Mouse (Mus musculus) limb, embryonic 10.5 days (tissue): ENCODE results near the gene Mylpf. TPM values are rescaled to one million over a fixed set of nuclear protein-coding genes. Genes with fewer than 3 reads are reported as not detected.
"Not testable (repeated sequence)": the region's sequence is repeated elsewhere in the genome, so short reads cannot be mapped to it uniquely, and the experiment has no call there.

Experiments used
- DNase-seq: peaks from one replicate; pipeline ENCODE4 v3.0.0-alpha.2; 2017; ENCODE audit warnings: low spot score
- H3K27ac ChIP-seq: fragments of 300-500 bp; sonication (generic); 2 replicates; pipeline ENCODE4 v1.5.1; 2016; ENCODE audit warnings: mild to moderate bottlenecking
- H3K27me3 ChIP-seq: fragments of 300-500 bp; sonication (generic); 2 replicates; pipeline ENCODE4 v1.6.1; 2016; ENCODE audit warnings: low read depth, mild to moderate bottlenecking; ENCODE audit not compliant: poor library complexity, severe bottlenecking
- H3K36me3 ChIP-seq: fragments of 300-500 bp; sonication (generic); 2 replicates; pipeline ENCODE4 v1.6.1; 2016; ENCODE audit warnings: mild to moderate bottlenecking, moderate library complexity
- H3K4me1 ChIP-seq: fragments of 300-500 bp; sonication (generic); 2 replicates; pipeline ENCODE4 v1.6.1; 2016
- H3K4me3 ChIP-seq: fragments of 300-500 bp; sonication (generic); 2 replicates; pipeline ENCODE4 v1.5.1; 2016; ENCODE audit warnings: mild to moderate bottlenecking, moderate library complexity
- H3K9me3 ChIP-seq: fragments of 300-500 bp; sonication (generic); replicated peaks from 2 replicates; pipeline ENCODE4 v1.6.1; 2016; ENCODE audit warnings: mild to moderate bottlenecking
- WGBS: fragments of 180-500 bp; shearing (Covaris S2); methylation state at CpG from one replicate; pipeline ENCODE4 v1.1.7; 2016; 5-methylcytosine and 5-hydroxymethylcytosine counted together
- polyA plus RNA-seq: library from polyadenylated mRNA; unstranded; fragments of >200 nt; fragmentation: Nextera tagmentation; extraction: Ambion mirVana; gene quantifications from 2 replicates; pipeline ENCODE4 v1.2.1, GENCODE M21; 2016

Mylpf gene
- polyA plus RNA-seq = 8.8 and 13.1 TPM in 2 replicates

DNA sequence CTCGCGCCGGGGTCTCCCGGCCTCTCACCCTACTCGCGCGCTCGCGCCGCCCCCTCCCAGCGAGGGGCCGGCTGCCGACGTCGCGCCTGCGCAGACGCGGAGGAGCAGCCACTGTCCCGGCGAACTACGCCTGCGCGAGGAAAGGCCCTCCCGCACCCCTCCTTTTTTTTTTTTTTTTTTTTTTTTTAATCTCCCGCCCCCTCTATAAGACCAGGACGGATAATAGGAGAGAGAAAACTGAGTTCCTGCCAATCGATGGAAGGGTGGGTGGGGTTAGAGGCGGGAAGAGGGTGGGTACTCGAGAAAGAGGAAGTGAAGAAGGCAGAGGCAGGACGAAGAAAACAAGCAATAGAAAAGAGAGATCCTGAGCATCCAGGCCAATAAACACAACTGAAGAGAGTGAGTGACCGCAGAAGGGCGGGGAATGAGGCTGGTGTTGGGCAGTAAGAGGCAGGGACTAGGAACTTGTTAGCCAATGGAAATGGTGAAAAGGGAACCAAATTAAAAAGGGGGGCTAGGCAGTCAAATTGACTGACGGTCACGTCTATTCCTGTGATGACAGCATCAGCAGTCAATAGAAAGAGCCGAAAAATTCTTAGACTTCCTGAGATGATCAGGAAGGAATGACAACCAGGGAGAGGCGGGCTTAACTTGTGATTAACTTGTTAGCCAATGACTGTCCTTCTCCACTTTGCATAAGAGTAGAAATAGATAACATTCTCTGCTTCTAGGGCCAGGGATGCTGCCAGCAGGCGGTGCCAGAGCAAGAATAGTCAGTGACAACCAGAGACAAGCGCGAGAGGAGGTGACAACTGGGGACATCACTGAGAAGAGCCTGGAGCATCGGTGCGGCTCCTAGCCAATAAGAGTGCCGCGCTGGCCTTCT lies at the start of gene Mylpf:
Gene Mylpf, plus strand, starts transcription at position 338 of the 886 bp plus-strand sequence.
- peaks cover 13% of the 10 kb centered on the region for H3K27me3 ChIP-seq
- H3K36me3 ChIP-seq = peaks cover 16% of the 10 kb centered on the region
- peak within 1 kb of the TSS; percentile 90 for H3K4me3 ChIP-seq
- WGBS = 1% methylated on average over 44 of the region's 44 CpGs
- peaks cover 37% of the 10 kb centered on the region for H3K4me1 ChIP-seq
- H3K9me3 ChIP-seq = no peaks in the 10 kb centered on the region
- peak; percentile 96 for DNase-seq
- H3K27ac ChIP-seq = peak within 1 kb of the TSS; percentile 96

DNA sequence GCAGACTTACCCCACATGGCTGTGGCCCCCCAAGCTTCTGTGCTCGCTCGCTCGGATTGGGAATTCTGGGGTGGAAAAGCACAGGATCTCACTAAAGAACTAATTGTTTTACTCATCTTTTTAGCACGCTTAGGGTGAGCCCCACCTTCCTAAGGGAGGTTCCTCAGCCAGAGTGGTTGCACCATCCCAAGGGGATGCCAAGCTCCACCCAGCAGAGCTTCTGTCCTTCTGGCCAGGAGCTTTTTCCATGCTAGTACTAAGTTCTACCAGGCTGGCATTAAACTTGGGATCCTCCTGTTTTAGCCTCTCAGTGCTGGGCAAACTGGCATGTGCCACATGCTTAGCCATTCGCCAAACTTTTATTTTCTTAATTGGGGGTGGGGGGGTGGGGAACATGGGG lies 46.1 kb upstream of the Mylpf start:
- Histone ChIP-seq H3K27ac (no peak overlapping the region), H3K4me3 (no peak overlapping the region), H3K9me3 (no peaks in the 10 kb centered on the region), H3K27me3 (no peaks in the 10 kb centered on the region), H3K36me3 (no peaks in the 10 kb centered on the region), H3K4me1 (no peaks in the 10 kb centered on the region)
- DNase-seq = no peak
- 84% methylated on average over 5 of the region's 5 CpGs for WGBS

DNA sequence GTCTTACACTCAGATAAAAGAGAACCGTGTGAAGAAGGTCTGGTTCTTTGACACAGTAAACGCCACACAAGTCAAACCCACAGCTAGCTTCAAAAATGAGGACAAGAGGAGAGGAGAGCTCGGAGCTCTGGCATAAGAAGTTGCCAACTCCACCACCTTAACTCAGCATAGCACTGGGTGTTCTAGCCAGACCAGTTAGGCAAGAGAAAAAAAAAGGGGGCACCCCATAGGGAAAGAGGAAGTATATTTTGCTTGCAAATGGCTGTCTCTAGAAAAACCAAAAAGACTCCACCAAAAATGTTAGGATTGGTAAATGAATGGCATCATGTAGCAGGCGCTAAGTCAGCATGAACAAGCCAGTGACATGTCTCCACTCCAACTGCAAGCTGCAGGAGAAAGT lies 44.7 kb upstream of the Mylpf start:
- no peaks in the 10 kb centered on the region for H3K36me3 ChIP-seq

DNA sequence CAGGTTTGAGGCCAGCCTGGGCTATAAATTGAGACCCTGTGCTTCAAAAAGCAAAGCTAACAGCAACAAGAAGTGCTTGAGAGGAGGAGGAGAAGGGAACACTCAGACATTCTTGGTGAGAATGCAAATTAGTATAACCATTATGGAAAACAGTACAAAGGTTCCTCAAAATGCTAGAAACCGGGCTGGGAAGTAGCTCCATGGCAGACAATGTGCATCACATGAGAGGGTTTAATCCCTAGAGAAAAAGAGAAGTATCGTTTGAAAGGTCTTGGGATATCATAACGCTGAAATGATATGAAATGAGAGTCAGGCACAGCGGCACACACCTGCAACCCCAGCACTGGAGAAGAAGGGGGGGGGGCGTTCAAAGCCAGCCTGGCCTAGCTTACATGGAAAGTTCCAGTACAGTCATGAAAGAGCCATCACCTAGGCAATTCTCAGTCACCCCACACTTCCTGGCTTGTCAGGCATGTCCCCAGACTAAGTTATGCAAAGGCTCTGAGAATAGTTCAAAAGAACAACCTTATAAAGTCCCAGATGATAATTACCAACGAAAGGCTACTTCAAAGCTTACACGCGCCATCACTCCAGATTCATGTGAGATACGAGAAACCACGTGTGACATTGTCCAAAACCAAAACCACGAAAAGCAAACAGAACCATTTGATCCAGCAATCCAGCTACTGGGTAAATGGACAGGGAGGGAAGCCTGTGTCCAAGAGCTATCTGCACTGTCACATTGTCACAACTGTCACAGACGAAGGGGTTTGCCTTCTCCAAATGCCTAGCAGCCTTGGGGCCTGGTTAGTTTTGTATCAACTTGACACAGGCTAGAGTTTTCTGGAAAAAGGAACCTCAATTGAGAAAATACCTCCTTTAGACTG lies 42.8 kb upstream of the Mylpf start:
- H3K4me1 ChIP-seq = no peaks in the 10 kb centered on the region
- no peak overlapping the region for H3K4me3 ChIP-seq
- no peaks in the 10 kb centered on the region for H3K36me3 ChIP-seq
- no peaks in the 10 kb centered on the region for H3K27me3 ChIP-seq
- DNase-seq = no peak
- H3K27ac ChIP-seq = no peak overlapping the region
- no peaks in the 10 kb centered on the region for H3K9me3 ChIP-seq
- 90% methylated on average over 12 of the region's 12 CpGs for WGBS

More for the DNA sequence above, 44.7 kb upstream of the Mylpf start:
- 89% methylated on average over 4 of the region's 4 CpGs for WGBS
- Histone ChIP-seq H3K4me3 (no peak overlapping the region), H3K9me3 (no peaks in the 10 kb centered on the region), H3K4me1 (no peaks in the 10 kb centered on the region), H3K27ac (no peak overlapping the region), H3K27me3 (no peaks in the 10 kb centered on the region)
- no peak for DNase-seq

DNA sequence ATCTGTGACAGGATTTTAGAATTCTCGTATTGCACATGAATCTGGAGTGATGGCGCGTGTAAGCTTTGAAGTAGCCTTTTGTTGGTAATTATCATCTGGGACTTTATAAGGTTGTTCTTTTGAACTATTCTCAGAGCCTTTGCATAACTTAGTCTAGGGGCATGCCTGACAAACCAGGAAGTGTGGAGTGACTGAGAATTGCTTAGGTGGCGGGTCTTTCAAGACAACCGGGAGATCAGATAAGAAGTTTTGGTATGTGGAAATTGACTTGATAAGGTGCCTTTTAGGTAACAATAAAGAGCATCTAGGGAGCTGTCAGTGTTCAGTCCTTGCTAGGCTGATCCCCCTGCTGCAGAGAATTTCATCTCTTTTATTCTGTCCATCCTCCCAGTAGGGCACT lies 42.2 kb upstream of the Mylpf start:
- DNase-seq = no peak
- WGBS = 92% methylated on average over 5 of the region's 5 CpGs
- Histone ChIP-seq H3K4me1 (no peaks in the 10 kb centered on the region), H3K4me3 (no peak overlapping the region), H3K27me3 (no peaks in the 10 kb centered on the region), H3K9me3 (no peaks in the 10 kb centered on the region), H3K27ac (no peak overlapping the region), H3K36me3 (no peaks in the 10 kb centered on the region)

DNA sequence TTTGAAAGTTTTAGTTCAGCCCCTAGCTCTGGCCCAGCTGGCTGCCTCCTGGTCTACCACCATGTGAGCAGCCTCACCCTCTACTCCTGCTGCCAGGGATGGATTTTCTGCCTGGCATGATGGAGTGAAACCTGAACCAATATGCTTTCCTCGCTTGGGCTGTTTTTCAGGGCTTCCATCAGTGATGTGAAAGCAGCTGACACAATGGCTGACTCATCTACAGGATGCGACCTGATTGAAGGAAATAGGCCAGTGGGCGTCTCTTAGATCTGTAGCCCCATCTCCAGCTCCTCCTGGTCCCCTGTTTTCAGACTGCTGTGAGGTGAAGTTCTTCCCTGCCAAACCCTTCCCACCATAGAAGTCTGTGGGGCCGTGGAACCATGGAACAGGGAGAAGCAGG lies 31.8 kb upstream of the Mylpf start:
- 77% methylated on average over 4 of the region's 4 CpGs for WGBS
- Histone ChIP-seq H3K4me3 (no peak overlapping the region), H3K27ac (no peak overlapping the region), H3K27me3 (no peaks in the 10 kb centered on the region), H3K4me1 (no peaks in the 10 kb centered on the region), H3K36me3 (no peaks in the 10 kb centered on the region), H3K9me3 (no peaks in the 10 kb centered on the region)
- no peak for DNase-seq

DNA sequence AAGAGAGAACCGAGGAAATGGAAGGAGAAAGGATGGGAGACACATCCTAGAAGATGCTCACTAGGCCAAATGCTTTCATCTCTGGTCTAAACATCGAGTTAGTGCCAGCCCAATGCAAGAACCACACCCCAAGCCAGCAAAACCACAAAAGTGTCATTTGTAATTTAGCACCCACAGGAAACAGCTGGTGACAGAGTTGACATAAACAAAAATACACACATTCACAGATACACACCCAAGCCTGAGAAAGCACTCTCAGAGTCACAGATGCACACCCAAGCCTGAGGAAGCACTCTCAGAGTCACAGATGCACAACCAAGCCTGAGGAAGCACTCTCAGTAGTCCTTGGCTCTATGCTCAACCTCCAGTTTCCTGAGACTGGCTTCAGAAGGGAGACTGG lies 27.9 kb upstream of the Mylpf start:
- Histone ChIP-seq H3K9me3 (no peaks in the 10 kb centered on the region), H3K27me3 (no peaks in the 10 kb centered on the region), H3K4me1 (no peaks in the 10 kb centered on the region), H3K36me3 (no peaks in the 10 kb centered on the region), H3K4me3 (no peak overlapping the region), H3K27ac (no peak overlapping the region)
- 66% methylated on average over 2 of the region's 2 CpGs for WGBS
- DNase-seq = no peak

DNA sequence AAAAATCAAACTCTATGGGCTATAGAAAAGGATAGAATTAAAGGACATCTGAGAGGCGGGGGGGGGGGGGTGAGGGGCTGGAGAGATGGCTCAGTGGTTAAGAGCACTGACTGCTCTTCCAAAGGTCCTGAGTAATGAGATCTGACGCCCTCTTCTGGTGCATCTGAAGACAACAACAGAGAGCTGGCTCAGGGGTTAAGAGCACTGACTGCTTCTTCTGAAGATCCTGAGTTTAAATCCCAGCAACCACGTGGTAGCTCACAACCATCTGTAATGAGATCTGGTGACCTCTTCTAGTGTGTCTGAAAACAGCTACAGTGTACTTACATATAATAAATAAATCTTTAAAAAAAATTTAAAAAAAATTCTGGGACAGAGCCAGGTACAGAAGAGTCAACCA lies 27.0 kb upstream of the Mylpf start:
- 44% methylated on average over 3 of the region's 3 CpGs for WGBS
- H3K36me3 ChIP-seq, H3K9me3 ChIP-seq: not testable (repeated sequence)

DNA sequence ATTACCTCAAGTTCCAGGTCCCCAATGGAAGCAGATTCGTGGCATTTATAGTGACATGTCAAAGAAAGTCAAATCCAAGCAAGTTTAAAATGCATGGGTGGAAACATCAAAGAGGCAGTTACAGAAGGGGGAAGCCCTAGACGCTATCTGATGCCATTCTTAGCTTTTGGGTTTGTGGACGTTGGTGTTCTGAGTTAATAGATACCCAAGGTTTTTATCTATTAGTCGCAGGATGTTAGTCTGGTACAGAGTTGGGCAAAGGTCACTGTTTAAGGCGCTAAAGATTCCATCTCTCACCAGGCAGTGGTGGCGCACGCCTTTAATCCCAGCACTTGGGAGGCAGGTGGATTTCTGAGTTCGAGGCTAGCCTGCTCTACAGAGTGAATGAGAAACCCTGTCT lies 25.3 kb upstream of the Mylpf start:
- no peak for DNase-seq
- no peaks in the 10 kb centered on the region for H3K36me3 ChIP-seq
- H3K9me3 ChIP-seq = no peaks in the 10 kb centered on the region
- no peak overlapping the region for H3K27ac ChIP-seq
- no peaks in the 10 kb centered on the region for H3K4me1 ChIP-seq
- no peak overlapping the region for H3K4me3 ChIP-seq
- H3K27me3 ChIP-seq = no peaks in the 10 kb centered on the region
- WGBS = 81% methylated on average over 8 of the region's 8 CpGs

More for the DNA sequence above, 27.0 kb upstream of the Mylpf start:
- not testable (repeated sequence) for H3K4me1 ChIP-seq, H3K27me3 ChIP-seq, DNase-seq, H3K27ac ChIP-seq, H3K4me3 ChIP-seq

DNA sequence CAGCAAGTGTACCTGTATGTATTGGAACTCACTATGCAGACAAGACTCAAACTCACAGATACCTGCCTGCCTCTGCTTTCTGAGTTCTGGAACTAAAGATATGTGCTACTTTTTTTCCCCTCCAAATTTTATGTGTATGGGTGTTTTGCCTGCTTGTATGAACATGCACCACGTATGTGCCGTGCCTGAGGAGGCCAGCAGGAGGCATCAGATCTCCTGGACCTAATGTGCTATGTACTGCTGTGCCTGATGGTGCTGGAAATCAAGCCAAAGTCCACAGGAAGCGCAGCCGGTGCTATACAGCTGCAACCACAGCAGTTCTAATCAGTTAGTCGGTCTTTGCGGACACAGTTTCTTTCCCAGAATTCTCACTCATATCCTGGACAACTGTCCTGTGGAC lies 24.9 kb upstream of the Mylpf start:
- Histone ChIP-seq H3K4me1 (no peaks in the 10 kb centered on the region), H3K27ac (no peak overlapping the region), H3K36me3 (no peaks in the 10 kb centered on the region), H3K9me3 (no peaks in the 10 kb centered on the region), H3K4me3 (no peak overlapping the region), H3K27me3 (no peaks in the 10 kb centered on the region)
- DNase-seq = no peak
- 75% methylated on average over 6 of the region's 6 CpGs for WGBS

DNA sequence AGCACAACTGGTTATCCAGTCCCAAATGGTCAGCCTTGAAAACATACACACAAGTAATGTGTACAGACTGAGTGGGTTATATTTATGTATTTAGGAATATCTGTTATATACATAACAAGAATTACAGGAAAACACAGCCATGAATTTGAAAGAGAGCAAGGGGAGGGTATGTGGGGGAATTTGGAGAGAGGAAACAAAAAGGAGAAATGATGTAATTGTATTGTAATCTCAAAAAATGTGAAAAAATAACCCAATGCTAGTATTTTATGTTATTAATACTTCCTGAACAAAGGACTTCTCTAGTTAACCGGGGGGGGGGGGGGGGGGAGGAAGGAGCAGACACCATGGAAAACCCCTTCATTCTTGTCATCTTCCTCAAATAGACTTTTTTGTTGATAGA lies 24.0 kb upstream of the Mylpf start:
- no peak overlapping the region for H3K4me3 ChIP-seq
- no peaks in the 10 kb centered on the region for H3K36me3 ChIP-seq
- 89% methylated on average over 1 of the region's 1 CpGs for WGBS
- no peak for DNase-seq
- H3K9me3 ChIP-seq = no peaks in the 10 kb centered on the region
- no peaks in the 10 kb centered on the region for H3K27me3 ChIP-seq
- H3K4me1 ChIP-seq = no peaks in the 10 kb centered on the region
- no peak overlapping the region for H3K27ac ChIP-seq

DNA sequence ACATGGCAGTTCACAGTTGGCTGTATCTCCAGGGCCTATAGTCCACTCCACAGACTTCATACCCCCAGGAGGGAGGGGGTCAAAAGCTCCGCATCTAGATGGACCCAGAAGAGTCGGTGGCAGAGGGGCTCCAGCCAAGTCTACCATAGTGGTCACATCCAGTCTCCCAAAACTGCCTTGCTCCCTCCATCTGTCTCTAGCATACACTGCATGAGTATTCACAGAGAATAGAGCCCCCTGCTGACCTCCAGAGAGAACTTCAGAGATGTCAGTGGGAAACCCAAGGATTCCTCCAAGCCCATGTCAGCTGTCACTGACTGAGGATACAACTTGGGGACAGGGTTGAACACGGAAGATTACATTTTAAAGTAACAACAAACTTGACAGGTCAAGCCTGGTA lies 23.1 kb upstream of the Mylpf start:
- H3K9me3 ChIP-seq = no peaks in the 10 kb centered on the region
- H3K27me3 ChIP-seq = no peaks in the 10 kb centered on the region
- no peak overlapping the region for H3K27ac ChIP-seq
- peaks cover 3% of the 10 kb centered on the region for H3K36me3 ChIP-seq
- no peak for DNase-seq
- no peaks in the 10 kb centered on the region for H3K4me1 ChIP-seq
- WGBS = 69% methylated on average over 3 of the region's 3 CpGs
- H3K4me3 ChIP-seq = no peak overlapping the region

DNA sequence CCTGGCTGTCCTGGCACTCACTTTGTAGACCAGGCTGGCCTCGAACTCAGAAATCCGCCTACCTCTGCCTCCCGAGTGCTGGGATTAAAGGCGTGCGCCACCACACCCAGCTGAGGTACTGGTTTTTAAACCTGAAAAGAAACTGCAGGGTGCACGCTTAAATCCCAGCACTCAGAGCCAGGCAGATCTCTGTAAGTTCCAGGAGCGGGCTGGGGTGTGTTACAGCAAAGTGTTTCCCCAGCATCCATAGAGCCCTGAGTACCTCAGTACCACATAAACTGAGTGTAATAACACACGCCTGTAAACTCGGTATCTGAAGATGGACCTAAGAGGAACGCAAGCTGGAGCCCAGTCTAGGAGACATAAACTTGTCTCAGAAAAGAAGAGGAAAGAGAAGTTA lies 21.3 kb upstream of the Mylpf start:
- Histone ChIP-seq H3K27me3 (no peaks in the 10 kb centered on the region), H3K9me3 (no peaks in the 10 kb centered on the region), H3K36me3 (peaks cover 21% of the 10 kb centered on the region), H3K4me3 (no peak overlapping the region), H3K4me1 (no peaks in the 10 kb centered on the region), H3K27ac (no peak overlapping the region)
- no peak for DNase-seq
- WGBS = 74% methylated on average over 10 of the region's 10 CpGs
